Mouse (Mus musculus) kidney, embryonic 16.5 days (tissue): ENCODE results near the gene Trnp1. TPM values are rescaled to one million over a fixed set of nuclear protein-coding genes. Genes with fewer than 3 reads are reported as not detected.
"Not testable (repeated sequence)": the region's sequence is repeated elsewhere in the genome, so short reads cannot be mapped to it uniquely, and the experiment has no call there.

Source experiments
- ATAC-seq: fragments of 200-750 bp; cut with Nextera tagmentation; 2 replicates; pipeline ENCODE4 v1.8.0; 2017; ENCODE audit warnings: moderate TSS enrichment; ENCODE audit not compliant: low FRiP score, low TSS enrichment
- H3K27ac ChIP-seq: fragments of 300-500 bp; sonication (generic); 2 replicates; pipeline ENCODE4 v1.5.1; 2014; ENCODE audit warnings: low read length
- H3K27me3 ChIP-seq: fragments of 300-500 bp; sonication (generic); 2 replicates; pipeline ENCODE4 v1.6.1; 2014; ENCODE audit warnings: low read length, control low read depth, mixed read lengths; ENCODE audit not compliant: insufficient read depth
- H3K36me3 ChIP-seq: fragments of 300-500 bp; sonication (generic); 2 replicates; pipeline ENCODE4 v1.6.1; 2014; ENCODE audit warnings: low read length, control low read depth, mixed read lengths; ENCODE audit not compliant: insufficient read depth
- H3K4me1 ChIP-seq: fragments of 300-500 bp; sonication (generic); 2 replicates; pipeline ENCODE4 v1.6.1; 2014; ENCODE audit warnings: low read length, control low read depth, mixed read lengths; ENCODE audit not compliant: insufficient read depth
- H3K4me2 ChIP-seq: fragments of 300-500 bp; sonication (generic); replicated peaks from 2 replicates; pipeline ENCODE4 v1.6.1; 2014; ENCODE audit warnings: low read depth, low read length
- H3K4me3 ChIP-seq: fragments of 300-500 bp; sonication (generic); 2 replicates; pipeline ENCODE4 v1.5.1; 2014; ENCODE audit warnings: mild to moderate bottlenecking, low read length
- H3K9ac ChIP-seq: fragments of 300-500 bp; sonication (generic); replicated peaks from 2 replicates; pipeline ENCODE4 v1.6.1; 2014; ENCODE audit warnings: low read length
- H3K9me3 ChIP-seq: fragments of 300-500 bp; sonication (generic); 2 replicates; pipeline ENCODE4 v1.6.1; 2016; ENCODE audit warnings: low read length, control low read depth
- WGBS: fragments of 180-500 bp; shearing (Covaris S2); extraction: QIAGEN DNeasy Blood & Tissue Kit; methylation state at CpG from one replicate; pipeline ENCODE4 v1.1.7; 2014; 5-methylcytosine and 5-hydroxymethylcytosine counted together
- polyA plus RNA-seq: library from polyadenylated mRNA; unstranded; fragments of >200 nt; fragmentation: Nextera tagmentation; extraction: Ambion mirVana; gene quantifications from 2 replicates; pipeline ENCODE4 v1.2.1, GENCODE M21; 2015

Gene Trnp1
- polyA plus RNA-seq, 1 experiment from 2014 or later = 0.75 TPM

DNA sequence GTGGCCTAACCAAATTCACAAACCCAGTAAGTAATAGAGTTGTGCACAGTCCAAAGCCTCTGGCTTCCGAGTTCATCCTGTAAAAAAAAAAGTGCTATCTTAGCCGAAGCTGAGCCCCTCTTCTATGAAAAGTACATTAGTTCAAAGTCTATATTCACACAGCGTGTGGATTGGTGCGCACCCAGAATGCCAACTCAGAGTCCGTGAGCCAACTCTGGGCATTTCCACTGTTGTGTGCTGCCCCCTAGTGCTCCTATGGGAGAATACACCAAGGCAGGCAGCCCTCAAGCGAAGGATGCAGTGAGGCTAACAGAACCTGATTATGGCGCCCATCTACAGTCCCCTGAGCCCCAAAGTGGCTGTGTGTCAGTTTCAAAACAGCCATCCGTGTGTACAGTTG lies 14.6 kb upstream of the Trnp1 start:
- Histone ChIP-seq H3K36me3 (no peaks in the 10 kb centered on the region), H3K27ac (no peak overlapping the region), H3K9me3 (no peaks in the 10 kb centered on the region), H3K9ac (no peak overlapping the region), H3K4me3 (no peak overlapping the region), H3K4me2 (no peak overlapping the region), H3K4me1 (no peaks in the 10 kb centered on the region), H3K27me3 (peaks cover 4% of the 10 kb centered on the region; the same call in 1 of the 2 replicates)
- 11% methylated on average over 8 of the region's 8 CpGs for WGBS
- ATAC-seq = peak; percentile 49; the same call in 1 of the 2 replicates

DNA sequence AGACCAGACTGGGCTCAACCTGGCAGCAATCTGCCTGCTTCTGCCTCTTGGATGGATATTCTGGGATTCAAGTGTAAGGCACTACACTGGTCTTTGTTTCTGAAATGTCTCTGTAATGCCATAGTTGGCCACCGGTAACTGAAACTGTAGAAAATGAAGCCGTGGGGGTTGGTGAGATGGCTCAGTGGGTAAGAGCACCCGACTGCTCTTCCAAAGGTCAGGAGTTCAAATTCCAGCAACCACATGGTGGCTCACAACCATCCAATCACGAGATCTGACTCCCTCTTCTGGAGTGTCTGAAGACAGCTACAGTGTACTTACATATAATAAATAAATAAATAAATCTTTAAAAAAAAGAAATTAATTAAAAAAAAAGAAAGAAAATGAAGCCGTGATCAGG lies 14.2 kb upstream of the Trnp1 start:
- not testable (repeated sequence) for H3K9me3 ChIP-seq, H3K9ac ChIP-seq
- WGBS = 40% methylated on average over 4 of the region's 5 CpGs

DNA sequence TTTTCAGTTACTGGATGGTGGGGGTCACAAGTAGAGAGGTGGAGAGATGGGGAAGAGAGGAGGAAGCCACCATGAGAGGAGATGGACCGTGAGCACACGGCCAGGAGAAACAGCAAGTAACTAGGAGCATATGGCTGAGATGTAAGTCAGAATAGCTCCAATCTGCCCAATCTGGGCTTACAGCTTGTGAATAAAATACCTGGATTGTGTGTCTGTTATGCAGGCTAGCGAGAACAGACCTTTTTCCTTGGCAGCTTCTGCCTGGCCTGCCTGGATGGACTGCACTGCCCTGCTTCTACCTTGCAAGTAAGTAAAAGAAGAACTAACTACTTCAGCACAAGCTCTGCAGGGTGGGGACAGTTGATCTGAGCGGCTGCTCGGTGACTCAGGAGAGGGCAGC lies 12.7 kb upstream of the Trnp1 start:
- H3K36me3 ChIP-seq = no peaks in the 10 kb centered on the region
- no peak overlapping the region for H3K27ac ChIP-seq
- peaks cover 6% of the 10 kb centered on the region for H3K27me3 ChIP-seq
- no peak for ATAC-seq
- 77% methylated on average over 5 of the region's 5 CpGs for WGBS
- H3K9me3 ChIP-seq = no peaks in the 10 kb centered on the region
- H3K4me2 ChIP-seq = no peak overlapping the region
- no peak overlapping the region for H3K9ac ChIP-seq
- no peaks in the 10 kb centered on the region for H3K4me1 ChIP-seq
- H3K4me3 ChIP-seq = no peak overlapping the region

More for the DNA sequence above, 14.2 kb upstream of the Trnp1 start:
- not testable (repeated sequence) for H3K36me3 ChIP-seq, ATAC-seq, H3K4me3 ChIP-seq, H3K27me3 ChIP-seq, H3K4me1 ChIP-seq, H3K4me2 ChIP-seq, H3K27ac ChIP-seq

DNA sequence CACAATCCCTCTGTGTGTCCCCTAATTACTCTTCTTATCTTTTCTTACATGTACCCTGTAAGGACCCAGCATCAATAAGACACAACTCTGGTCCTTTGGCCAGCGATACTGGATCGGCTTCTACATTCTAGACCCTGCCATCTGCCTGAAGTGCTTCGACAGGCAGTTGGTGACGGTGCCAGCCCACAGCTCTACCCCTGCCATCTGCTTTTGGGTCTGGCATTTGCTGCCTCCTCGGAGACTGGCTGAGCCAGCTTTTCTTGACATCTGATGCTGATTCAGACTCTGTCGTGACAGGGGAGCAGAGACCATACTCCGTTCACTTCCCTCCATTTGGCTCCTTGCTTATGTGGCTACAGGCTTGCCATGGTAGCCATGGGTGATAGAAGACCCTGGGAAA lies 10.6 kb upstream of the Trnp1 start:
- Histone ChIP-seq H3K36me3 (no peaks in the 10 kb centered on the region), H3K9me3 (no peaks in the 10 kb centered on the region), H3K27me3 (peaks cover 13% of the 10 kb centered on the region), H3K4me1 (no peaks in the 10 kb centered on the region), H3K27ac (no peak overlapping the region), H3K9ac (no peak overlapping the region), H3K4me2 (no peak overlapping the region), H3K4me3 (no peak overlapping the region)
- 79% methylated on average over 7 of the region's 7 CpGs for WGBS
- no peak for ATAC-seq

DNA sequence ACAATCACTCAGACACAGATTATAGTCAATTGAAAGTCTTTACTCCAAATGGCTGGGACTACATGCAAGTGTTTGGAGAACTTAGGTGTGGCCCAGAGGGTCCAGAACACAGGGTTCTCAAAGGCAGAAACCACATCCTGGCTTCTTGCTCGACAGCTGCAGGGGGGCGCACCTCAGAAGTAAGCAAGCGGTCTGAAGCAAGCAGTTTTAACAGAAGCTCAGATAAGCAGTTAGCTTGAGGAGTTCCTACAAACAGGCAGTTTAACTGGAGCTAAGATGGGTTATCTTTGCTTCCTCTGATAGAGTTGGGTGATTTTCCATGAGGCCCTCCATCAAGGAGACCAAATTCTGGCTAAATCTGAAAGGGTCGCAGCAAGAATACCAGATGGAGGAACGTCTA lies 8.2 kb upstream of the Trnp1 start:
- WGBS = 71% methylated on average over 5 of the region's 5 CpGs
- Histone ChIP-seq H3K4me2 (no peak overlapping the region), H3K27me3 (peaks cover 21% of the 10 kb centered on the region), H3K4me1 (no peaks in the 10 kb centered on the region), H3K36me3 (no peaks in the 10 kb centered on the region), H3K9ac (no peak overlapping the region), H3K27ac (no peak overlapping the region), H3K9me3 (no peaks in the 10 kb centered on the region), H3K4me3 (no peak overlapping the region)
- ATAC-seq = no peak

DNA sequence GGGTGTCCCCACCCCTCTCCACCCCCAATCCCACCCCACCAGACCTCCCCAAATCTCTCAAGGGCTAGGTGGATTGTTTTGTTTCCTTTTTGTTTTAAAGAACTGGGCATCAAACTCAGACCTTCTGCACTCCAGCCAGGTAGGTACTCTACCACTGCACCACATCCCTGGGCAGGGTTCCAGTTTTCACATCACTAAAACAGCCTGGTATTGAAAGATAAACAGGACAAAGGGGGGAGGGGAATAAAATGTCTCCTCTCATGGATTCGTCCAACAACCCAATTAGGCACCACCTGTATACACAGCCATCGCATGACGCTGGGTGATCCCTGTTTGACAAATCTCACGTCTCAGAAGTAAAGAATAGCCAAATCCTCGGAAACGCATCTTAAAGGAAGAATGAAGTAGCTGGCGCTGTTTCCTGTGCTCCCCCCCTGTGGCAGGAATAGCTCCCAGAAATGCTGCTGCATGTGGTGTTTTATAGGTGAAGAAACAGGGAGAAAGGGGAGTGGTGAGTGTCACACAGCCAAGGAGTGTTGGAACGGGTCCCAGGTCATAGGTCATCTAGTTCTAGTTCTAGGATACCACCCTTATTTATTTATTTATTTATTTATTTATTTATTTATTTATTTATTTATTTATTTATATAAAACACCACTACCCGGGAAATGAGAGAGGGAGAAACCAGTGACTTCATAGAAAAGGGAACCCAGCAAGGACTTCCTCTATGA lies 6.6 kb upstream of the Trnp1 start:
- Histone ChIP-seq H3K27me3 (peaks cover 37% of the 10 kb centered on the region), H3K9me3 (no peaks in the 10 kb centered on the region), H3K4me1 (no peaks in the 10 kb centered on the region), H3K4me2 (no peak overlapping the region), H3K4me3 (no peak overlapping the region), H3K27ac (no peak overlapping the region), H3K36me3 (no peaks in the 10 kb centered on the region), H3K9ac (no peak overlapping the region)
- ATAC-seq = no peak
- 56% methylated on average over 9 of the region's 9 CpGs for WGBS

DNA sequence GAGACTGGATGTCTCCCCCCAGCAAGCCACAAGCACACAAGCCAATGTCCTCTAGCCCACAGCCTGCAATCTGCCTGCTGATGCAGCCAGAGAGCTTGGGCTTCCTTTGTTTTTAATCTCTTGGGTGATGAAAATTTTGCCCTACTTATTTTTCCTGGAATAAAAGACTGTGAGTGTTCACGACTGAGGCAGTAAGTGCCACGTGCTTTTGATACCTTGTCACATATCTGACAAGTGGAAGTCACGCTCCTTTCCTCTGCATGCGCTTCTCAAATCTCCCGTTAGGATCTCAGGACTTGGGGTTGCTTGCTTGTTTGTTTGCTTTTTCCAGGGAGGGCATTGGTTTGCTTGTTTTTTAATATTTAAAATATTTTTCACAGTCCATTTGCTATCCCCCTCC lies 6.0 kb upstream of the Trnp1 start:
- no peaks in the 10 kb centered on the region for H3K36me3 ChIP-seq
- H3K9ac ChIP-seq = no peak overlapping the region
- H3K27me3 ChIP-seq = peaks cover 43% of the 10 kb centered on the region
- no peak overlapping the region for H3K4me2 ChIP-seq
- no peak overlapping the region for H3K27ac ChIP-seq
- no peaks in the 10 kb centered on the region for H3K9me3 ChIP-seq
- no peak overlapping the region for H3K4me3 ChIP-seq
- H3K4me1 ChIP-seq = no peaks in the 10 kb centered on the region
- WGBS = 44% methylated on average over 5 of the region's 5 CpGs
- ATAC-seq = no peak

DNA sequence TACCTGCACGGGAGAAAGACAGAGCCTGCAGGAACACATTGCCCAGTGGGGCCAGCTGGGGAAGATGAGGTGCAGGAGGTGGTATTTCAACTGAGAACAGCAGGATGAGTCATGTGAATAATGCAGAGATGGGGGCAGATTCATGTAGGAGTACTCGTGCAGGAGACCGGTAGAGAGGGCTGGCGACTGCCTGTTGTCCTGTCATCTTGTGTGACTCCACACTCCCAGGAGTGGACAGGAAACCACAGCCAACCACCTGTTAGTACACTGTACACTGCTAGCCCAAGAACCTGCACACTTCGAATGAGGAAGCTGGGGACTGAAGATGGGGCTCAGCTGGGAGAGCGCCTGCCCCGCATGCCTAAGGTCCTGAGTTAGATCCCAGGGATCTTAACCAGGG lies 3.2 kb upstream of the Trnp1 start:
- Histone ChIP-seq H3K4me3 (no peak overlapping the region), H3K9ac (no peak overlapping the region), H3K27me3 (peaks cover 69% of the 10 kb centered on the region), H3K27ac (no peak overlapping the region), H3K4me1 (peaks cover 14% of the 10 kb centered on the region), H3K9me3 (no peaks in the 10 kb centered on the region), H3K4me2 (no peak overlapping the region), H3K36me3 (no peaks in the 10 kb centered on the region)
- 50% methylated on average over 7 of the region's 7 CpGs for WGBS
- no peak for ATAC-seq

DNA sequence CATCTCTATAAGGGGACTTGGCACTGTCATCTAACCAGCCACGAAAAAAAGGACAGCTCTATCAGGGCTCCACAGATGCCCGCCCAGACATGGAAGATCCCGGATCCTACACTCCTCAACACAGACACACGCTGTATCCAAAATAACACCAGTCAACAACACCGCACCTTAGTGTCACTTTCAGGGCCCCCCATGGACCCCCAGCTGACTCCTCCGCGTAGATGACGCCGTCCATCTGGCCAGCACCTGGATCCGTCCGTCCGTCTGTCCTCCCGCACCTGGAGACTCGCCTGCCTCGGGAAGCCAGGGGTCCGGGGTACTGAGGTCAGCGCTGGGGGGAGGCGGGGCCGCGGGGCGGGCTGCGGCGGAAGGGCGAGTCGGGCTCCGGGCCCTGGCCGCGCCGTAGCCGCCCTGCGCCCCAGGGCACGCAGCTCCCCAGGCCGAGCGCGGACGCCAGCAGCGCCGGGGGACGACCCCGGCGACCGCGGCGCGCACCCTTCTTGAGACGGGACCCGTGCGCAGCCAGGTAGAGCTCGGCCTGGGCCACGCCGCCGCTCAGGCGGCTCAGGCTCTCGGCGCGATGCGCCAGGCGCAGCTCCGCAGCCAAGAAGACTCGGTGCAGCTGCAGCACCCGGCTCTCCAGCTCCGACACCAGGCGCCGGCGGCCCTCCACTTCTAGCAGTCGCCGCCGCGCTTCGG lies 740 bp downstream of the Trnp1 start:
- Histone ChIP-seq H3K27ac (no peak overlapping the region), H3K9me3 (no peaks in the 10 kb centered on the region), H3K9ac (peak overlapping the region; percentile 67), H3K4me3 (peak overlapping the region; percentile 63), H3K4me2 (peak overlapping the region; percentile 100), H3K4me1 (peaks cover 14% of the 10 kb centered on the region), H3K27me3 (peaks cover 69% of the 10 kb centered on the region), H3K36me3 (no peaks in the 10 kb centered on the region)
- peak; percentile 31; the same call in 1 of the 2 replicates for ATAC-seq
- WGBS = under 1% methylated on average over 66 of the region's 70 CpGs
